In the genomic region with DNA sequence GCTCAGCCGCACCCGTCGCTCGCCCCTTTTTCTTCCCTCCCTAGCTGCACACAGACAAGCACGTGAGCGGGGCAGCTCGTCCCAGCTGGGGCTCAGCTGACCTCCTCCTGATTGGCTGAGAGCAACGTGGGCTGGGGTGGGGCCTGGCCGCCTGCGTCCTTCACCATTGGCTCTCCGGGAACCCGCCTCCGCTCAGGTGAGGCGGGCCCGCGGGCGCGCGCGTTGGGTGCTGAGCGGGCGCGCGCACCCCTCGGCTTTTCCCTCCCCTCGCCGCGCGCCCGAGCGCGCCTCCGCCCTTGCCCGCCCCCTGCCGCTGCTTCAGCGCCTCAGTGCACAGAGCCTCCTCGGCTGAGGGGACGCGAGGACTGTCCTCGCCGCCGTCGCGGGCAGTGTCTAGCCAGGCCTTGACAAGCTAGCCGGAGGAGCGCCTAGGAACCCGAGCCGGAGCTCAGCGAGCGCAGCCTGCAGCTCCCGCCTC, we compare ENCODE assay signal across 8 mouse cellular contexts. TPM values are rescaled to one million over a fixed set of nuclear protein-coding genes. Genes with fewer than 3 reads are reported as not detected.
DNase-seq lines count a peak whose midpoint lies in the region; ATAC-seq lines count a peak whose summit lies in the region.

No protein-coding gene starts in this region.

- H3K4me1 ChIP-seq in brown adipose tissue, adult 24 weeks (ENCODE audit: control insufficient read depth, insufficient read depth, insufficient read length, low read length): no peaks in the 10 kb centered on the region
- peaks cover 3 to 15% of the 10 kb centered on the region in 2 experiments for H3K4me1 ChIP-seq in heart, embryonic 14.5 days (ENCODE audit: control insufficient read depth in 2 of 2, insufficient read depth in 2 of 2, low read length in 2 of 2)
- peaks cover 30% of the 10 kb centered on the region for H3K4me1 ChIP-seq in liver, embryonic 13.5 days (replicated peaks)
- H3K4me1 ChIP-seq in stomach, embryonic 16.5 days (ENCODE audit: control insufficient read depth, insufficient read depth, low read length): peaks cover 5% of the 10 kb centered on the region

- H3K4me2 ChIP-seq in heart, embryonic 14.5 days (ENCODE audit: low read length): peak overlapping the region; percentile 64
- peak overlapping the region; percentile 87 for H3K4me2 ChIP-seq in liver, embryonic 13.5 days
- peak overlapping the region; percentile 79 for H3K4me2 ChIP-seq in stomach, embryonic 16.5 days (ENCODE audit: low read depth, low read length)

- no peaks in the 10 kb centered on the region for H3K36me3 ChIP-seq in heart, embryonic 14.5 days (ENCODE audit: control insufficient read depth, insufficient read depth, low read length)
- no peaks in the 10 kb centered on the region for H3K36me3 ChIP-seq in liver, embryonic 13.5 days
- H3K36me3 ChIP-seq in stomach, embryonic 16.5 days (ENCODE audit: control insufficient read depth, insufficient read depth, low read length): no peaks in the 10 kb centered on the region

- H3K4me3 ChIP-seq in brown adipose tissue, adult 24 weeks (ENCODE audit: insufficient read depth, low read depth, low read length): peak overlapping the region; percentile 89
- peak overlapping the region; percentile 70 to 97 for H3K4me3 ChIP-seq in heart, embryonic 14.5 days (ENCODE audit: control insufficient read depth in 1 of 2, insufficient read depth in 1 of 2, low read depth in 1 of 2, low read length in 2 of 2)
- peak overlapping the region; percentile 94 for H3K4me3 ChIP-seq in liver, embryonic 13.5 days (replicated peaks)
- peak overlapping the region; percentile 98 for H3K4me3 ChIP-seq in stomach, embryonic 16.5 days (replicated peaks; ENCODE audit: low read length)

- H3K9me3 ChIP-seq in heart, embryonic 14.5 days (ENCODE audit: control insufficient read depth, low read length): no peaks in the 10 kb centered on the region
- H3K9me3 ChIP-seq in liver, embryonic 13.5 days (replicated peaks): no peaks in the 10 kb centered on the region
- H3K9me3 ChIP-seq in stomach, embryonic 16.5 days (replicated peaks; ENCODE audit: control insufficient read depth, low read length): no peaks in the 10 kb centered on the region

- H3K9ac ChIP-seq in heart, embryonic 14.5 days (ENCODE audit: low read length): peak overlapping the region; percentile 100
- H3K9ac ChIP-seq in liver, embryonic 13.5 days: peak overlapping the region; percentile 98
- H3K9ac ChIP-seq in stomach, embryonic 16.5 days (ENCODE audit: low read length): peak overlapping the region; percentile 99

- peak; percentile 98 for ATAC-seq in heart, embryonic 14.5 days (ENCODE audit: insufficient number of reproducible peaks, insufficient read depth, low FRiP score, low read depth)
- peak; percentile 99 for ATAC-seq in liver, embryonic 13.5 days (ENCODE audit: low read depth)
- peak; percentile 100 for ATAC-seq in stomach, embryonic 16.5 days (ENCODE audit: insufficient read depth, low FRiP score)

- under 1% methylated on average over 48 of the region's 51 CpGs for WGBS in heart, embryonic 14.5 days
- whole genome bisulfite sequencing in liver, embryonic 13.5 days (ENCODE audit: insufficient replicate concordance): under 1% methylated on average over 49 of the region's 51 CpGs
- WGBS in stomach, embryonic 16.5 days: under 1% methylated on average over 50 of the region's 51 CpGs

- DNase-seq in CD4-positive, CD25-positive, alpha-beta regulatory T cell, adult 2 months (ENCODE audit: low read depth, low spot score): peak; percentile 98
- peak; percentile 54 for DNase-seq in fat pad, adult 2 months (ENCODE audit: extremely low read depth, low read depth, low spot score)
- peak; percentile 99 for DNase-seq in kidney, postnatal 14 days
- DNase-seq in liver, embryonic 13.5 days: peak; percentile 94
- DNase-seq in neural tube, embryonic 10.5 days (ENCODE audit: extremely low spot score, low spot score): peak; percentile 95

- H3K27me3 ChIP-seq in heart, embryonic 14.5 days (ENCODE audit: control insufficient read depth, insufficient read depth, low read length): no peaks in the 10 kb centered on the region
- no peaks in the 10 kb centered on the region for H3K27me3 ChIP-seq in liver, embryonic 13.5 days
- no peaks in the 10 kb centered on the region for H3K27me3 ChIP-seq in stomach, embryonic 16.5 days (ENCODE audit: control insufficient read depth, insufficient read depth, low read length)

- peak overlapping the region; percentile 86 for H3K27ac ChIP-seq in brown adipose tissue, adult 24 weeks (replicated peaks; ENCODE audit: low read depth, low read length)
- H3K27ac ChIP-seq in heart, embryonic 14.5 days (replicated peaks in 1 of 2; ENCODE audit: control insufficient read depth in 1 of 2, insufficient read depth in 1 of 2, low read depth in 2 of 2, low read length in 2 of 2): peak overlapping the region; percentile 98 to 100
- peak overlapping the region; percentile 91 for H3K27ac ChIP-seq in liver, embryonic 13.5 days
- peak overlapping the region; percentile 99 for H3K27ac ChIP-seq in stomach, embryonic 16.5 days (ENCODE audit: low read length)

RNA-seq across cellular contexts. Expression of gene Hif1a, which starts 6.5 kb away (rescaled TPM):
- polyA plus RNA-seq in brown adipose tissue, adult 24 weeks (2012; ENCODE audit: insufficient read depth, insufficient read length, missing spikeins): 27.5 and 35.0 TPM in 2 replicates
- polyA plus RNA-seq in heart, embryonic 14.5 days (2014; fragmentation: Nextera tagmentation; extraction: Ambion mirVana): 174 and 177 TPM in 2 replicates
- 15.2 and 20.2 TPM in 2 replicates for polyA plus RNA-seq in liver, embryonic 13.5 days (2015; fragmentation: Nextera tagmentation; extraction: Ambion mirVana)
- 42.7 and 49.0 TPM in 2 replicates for polyA plus RNA-seq in stomach, embryonic 16.5 days (2015; fragmentation: Nextera tagmentation; extraction: Ambion mirVana)

RNA-seq across cellular contexts. Expression of gene Gm49321, which starts 29.7 kb away (rescaled TPM):
- polyA plus RNA-seq in brown adipose tissue, adult 24 weeks (2012; ENCODE audit: insufficient read depth, insufficient read length, missing spikeins): 4.1 TPM in 1 of 2 replicates, not detected in the other
- 10.8 and 13.1 TPM in 2 replicates for polyA plus RNA-seq in heart, embryonic 14.5 days (2014; fragmentation: Nextera tagmentation; extraction: Ambion mirVana)
- 3.5 and 5.5 TPM in 2 replicates for polyA plus RNA-seq in liver, embryonic 13.5 days (2015; fragmentation: Nextera tagmentation; extraction: Ambion mirVana)
- polyA plus RNA-seq in stomach, embryonic 16.5 days (2015; fragmentation: Nextera tagmentation; extraction: Ambion mirVana): 12.3 and 15.0 TPM in 2 replicates

RNA-seq across cellular contexts. Expression of gene Snapc1, which starts 56.6 kb away (rescaled TPM):
- polyA plus RNA-seq in brown adipose tissue, adult 24 weeks (2012; ENCODE audit: insufficient read depth, insufficient read length, missing spikeins): 7.6 and 11.3 TPM in 2 replicates
- polyA plus RNA-seq in heart, embryonic 14.5 days (2014; fragmentation: Nextera tagmentation; extraction: Ambion mirVana): 16.7 and 18.0 TPM in 2 replicates
- polyA plus RNA-seq in liver, embryonic 13.5 days (2015; fragmentation: Nextera tagmentation; extraction: Ambion mirVana): 5.4 and 7.5 TPM in 2 replicates
- 19.6 and 21.2 TPM in 2 replicates for polyA plus RNA-seq in stomach, embryonic 16.5 days (2015; fragmentation: Nextera tagmentation; extraction: Ambion mirVana)

Comparison
In these comparisons a context has a peak if more than half of its experiments do, and no peak if none do; other contexts are left out.
1. Peak in every context shown above with its lines: DNase-seq, ATAC-seq, H3K4me3 ChIP-seq and H3K27ac ChIP-seq.